Mouse (Mus musculus) liver (tissue): ENCODE results near the gene Slc30a9.
A peak's percentile ranks its signal among the peaks of the same experiment; 100 is the strongest.

Source experiments
- DNase-seq: peaks from one replicate; pipeline ENCODE4 v3.0.0-alpha.2; 2020; ENCODE audit warnings: mixed read lengths

The Slc30a9 gene

DNA sequence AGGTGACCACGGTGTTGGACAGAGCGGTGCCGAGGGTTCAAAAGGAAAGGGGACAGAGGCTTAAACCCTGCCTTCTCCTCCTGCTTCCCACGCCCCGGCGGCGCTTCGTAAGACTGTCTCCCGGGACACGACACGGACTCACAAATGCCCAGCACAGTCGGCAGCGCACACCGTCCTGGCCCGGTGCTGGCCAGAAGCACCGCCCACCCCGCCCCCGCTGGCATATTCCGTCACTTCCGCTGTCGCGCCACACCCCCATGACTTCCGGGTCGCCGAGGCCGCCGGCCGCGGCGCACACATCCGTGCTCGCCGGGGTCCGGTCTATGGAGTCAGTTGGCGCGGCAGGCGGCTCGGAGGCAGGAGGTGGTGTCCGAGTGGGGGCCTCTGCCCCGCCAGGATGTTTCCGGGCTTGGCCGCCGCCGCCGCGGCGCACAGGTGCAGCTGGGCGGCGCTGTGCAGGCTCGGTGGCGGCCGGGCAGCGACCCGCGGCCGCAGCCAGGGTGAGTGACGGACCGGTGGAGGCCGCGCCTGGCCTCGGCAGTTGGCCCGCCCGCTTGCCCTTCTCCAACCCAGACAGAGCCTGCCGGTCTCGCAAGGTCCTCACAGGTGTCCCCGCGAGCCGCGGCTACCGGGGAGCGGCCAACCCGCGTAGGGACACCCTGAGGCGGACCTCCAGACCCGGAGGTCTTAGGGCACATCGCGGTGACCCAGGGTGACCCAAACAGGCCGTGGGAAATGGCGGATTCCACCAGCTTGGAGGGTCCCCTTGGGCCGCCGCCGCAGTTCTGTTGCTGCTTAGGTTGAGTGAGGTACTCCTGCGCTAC is at the start of gene Slc30a9:
TSS of gene Slc30a9 (plus strand) at position 258 of the 824 bp plus-strand sequence.
- DNase-seq = peak; percentile 96

DNA sequence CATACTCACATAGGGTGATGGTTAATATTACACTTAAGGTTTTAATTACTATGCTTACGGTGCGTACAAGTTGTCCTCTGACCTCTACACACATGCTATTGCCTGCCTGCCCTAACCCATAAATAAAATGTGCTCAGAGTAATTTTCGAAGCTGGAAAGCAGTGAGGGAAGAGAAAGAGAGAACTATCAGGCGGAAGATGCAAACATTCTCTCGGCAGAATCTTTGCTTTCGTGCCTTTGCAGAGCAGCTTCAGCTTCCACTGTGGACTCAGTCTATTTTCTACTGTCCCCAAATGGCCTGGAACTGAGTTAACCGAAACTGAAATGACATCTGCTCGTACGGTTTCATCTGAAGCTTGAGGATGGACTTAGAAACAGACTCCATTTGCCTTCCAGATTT is 48.3 kb upstream of the Slc30a9 start:
- DNase-seq = no peak

DNA sequence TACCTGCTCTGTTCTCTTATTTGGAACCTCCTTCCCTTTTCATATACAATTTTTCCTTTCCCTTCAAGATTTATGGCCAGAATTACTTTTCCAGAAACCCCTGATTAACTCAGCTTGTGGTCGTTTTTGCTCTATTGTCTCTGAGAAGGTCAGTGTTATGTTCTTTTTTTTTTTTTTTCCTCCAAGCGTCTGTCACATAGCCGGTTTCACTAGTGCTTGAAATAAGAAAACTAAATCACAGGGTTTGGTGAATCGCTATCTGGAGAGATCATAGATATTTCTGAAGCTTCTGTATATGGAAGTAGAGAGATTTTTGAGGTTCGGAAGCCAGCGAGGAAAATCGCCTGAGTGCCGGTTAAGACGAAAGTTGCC is 46.6 kb upstream of the Slc30a9 start:
- DNase-seq = no peak

DNA sequence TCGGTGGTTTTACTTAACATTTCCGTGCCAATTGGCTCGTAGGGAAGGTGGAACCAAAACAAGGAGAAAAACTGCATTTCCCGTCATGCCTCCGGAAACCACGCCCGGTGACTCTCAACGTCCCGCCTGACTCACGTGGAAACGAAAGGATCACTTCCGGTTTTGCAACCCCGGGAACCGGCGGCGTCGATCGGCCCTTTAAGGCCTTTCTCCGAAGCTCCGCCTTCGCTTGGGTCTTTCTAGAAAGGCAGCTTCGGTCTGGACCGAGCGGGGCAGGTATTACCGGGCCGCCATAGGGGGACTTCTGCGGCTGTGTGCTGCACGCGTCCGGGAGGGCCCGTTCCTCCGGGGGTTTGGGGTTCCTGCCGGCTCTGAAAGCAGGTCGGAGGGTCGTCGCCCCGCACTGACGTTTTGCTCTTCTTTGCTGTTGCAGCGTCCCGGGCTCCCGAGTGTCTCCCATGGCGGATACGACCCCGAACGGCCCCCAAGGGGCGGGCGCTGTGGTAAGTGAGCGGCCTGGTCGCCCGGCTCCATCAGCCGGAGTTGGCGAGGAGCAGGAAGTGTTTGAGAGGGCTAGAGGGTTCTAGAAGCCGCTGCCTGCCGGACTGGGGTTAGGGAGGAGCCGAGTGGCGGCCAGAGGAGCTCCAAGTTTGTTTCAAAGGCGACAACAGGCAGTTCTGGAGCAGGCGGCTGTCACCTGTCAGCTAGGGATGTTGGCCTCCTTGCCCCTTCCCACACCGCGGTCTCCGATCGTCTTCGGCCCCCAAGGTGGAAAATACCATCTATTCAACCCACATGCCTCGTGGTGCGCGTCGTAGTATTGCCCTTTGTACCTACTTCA is 46.0 kb upstream of the Slc30a9 start, which contains the start of gene Tmem33:
TSS of gene Tmem33 (plus strand) at position 35 of the 841 bp plus-strand sequence.
- peak; percentile 95 for DNase-seq

DNA sequence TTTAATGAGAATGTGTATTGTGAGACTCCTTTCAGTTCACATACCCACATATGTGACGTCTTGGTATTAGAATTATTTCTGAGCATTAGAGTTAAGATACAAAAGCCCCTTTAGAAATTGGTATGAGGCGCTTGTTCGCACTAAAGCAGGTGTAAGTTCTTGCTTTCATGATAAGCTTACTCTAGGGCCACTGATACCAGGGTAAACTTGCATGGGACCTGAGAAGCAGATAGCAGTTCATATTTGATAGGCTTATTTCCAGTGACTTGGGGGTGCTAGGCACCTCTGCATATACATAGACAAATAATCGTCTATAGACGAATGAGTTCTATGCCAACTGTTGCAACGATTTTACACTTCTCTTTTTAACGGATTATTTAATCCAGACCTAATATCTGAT is 43.8 kb upstream of the Slc30a9 start:
- peak; percentile 38 for DNase-seq

DNA sequence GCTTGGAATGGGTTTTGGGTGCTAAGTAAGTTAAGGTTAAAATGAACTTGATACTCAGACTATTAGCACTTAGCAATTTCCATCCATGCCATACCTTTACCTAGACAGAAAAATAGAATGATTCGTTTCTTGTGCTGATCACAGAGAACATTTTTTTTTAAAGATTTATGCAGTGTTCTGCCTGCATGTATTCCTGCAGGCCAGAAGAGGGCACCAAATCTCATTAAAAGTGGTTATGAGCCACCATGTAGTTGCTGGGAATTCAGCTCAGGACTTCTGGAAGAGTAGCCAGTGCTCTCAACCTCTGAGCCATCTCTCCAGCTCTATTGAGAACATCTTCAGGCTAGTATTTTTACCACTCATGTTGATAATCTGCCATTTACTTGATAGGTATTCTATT is 40.6 kb upstream of the Slc30a9 start:
- DNase-seq = no peak

DNA sequence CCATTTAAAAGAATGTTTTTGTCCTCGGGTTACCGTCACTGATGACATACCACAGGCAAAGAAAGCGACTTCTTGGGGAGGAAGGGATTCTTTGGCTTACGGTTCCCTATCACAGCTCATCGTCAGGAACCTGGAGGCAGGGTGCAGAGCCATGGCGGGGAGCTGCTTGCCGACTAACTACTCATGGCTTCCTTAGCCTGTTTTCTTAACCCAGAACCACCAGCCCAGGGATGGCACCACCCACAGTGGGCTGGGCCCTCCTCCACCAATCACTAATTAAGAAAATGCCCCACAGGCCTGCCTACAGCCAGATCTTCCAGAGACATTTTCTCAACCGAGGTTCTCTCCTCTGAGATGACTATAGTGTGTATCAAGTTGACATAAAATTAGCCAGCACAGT is 37.4 kb upstream of the Slc30a9 start:
- DNase-seq = no peak

DNA sequence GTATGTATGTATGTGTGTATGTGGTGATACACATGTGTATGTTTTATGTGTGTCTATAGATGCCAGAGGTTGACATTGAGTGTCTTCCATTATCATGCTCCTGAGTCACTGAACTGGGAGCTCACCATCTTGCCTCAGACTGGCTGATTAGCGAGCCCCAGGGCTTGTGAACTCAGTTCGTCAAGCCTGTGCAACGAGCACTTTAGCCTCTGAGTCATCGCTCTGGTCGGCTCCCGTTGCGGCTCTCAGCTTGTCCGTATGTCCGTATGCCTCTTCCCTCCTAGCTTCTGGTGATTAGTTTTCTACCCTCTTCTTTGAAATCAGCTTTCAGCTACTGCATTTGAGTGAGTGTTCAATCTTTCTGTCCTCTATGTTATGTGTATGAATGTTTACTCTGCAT is 27.3 kb upstream of the Slc30a9 start:
- peak; percentile 56 for DNase-seq

DNA sequence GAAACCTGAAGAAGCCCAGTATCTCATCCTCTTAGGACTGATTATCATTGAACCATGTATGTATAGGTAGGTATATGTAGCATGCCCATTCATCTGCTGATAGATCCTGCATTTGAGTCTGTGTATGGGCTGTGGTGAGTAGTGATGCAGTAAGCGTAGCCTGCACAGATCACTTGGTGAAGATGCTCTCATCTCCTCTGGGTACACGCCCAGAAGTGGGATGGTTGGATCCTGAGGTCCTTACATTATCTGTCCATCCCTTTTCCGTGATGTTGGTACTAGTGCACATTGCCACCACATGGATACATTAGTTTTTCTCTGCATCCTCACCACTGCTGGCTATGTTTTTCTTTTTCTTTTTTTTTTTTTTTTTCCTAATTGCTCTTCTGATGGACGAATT is 26.9 kb upstream of the Slc30a9 start:
- DNase-seq = peak; percentile 71

DNA sequence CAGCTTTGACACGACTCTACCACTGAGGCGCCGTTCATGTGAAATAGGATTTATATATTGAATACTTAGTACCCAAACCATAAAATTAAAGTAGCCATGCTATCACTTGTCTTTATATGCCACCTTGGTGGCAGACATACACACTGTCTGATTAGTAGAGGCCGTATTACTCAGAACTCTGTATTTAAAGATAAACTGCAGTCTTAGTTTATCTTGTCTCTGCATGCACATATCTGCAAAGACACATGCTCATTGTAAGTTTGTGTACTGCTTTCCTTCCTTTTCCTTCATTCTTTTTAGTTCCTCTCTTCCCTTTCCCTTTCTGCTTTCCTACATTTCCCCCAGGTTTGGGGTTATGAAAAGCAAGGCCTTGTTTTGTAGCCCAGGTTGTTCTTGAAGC is 26.4 kb upstream of the Slc30a9 start:
- DNase-seq = no peak

DNA sequence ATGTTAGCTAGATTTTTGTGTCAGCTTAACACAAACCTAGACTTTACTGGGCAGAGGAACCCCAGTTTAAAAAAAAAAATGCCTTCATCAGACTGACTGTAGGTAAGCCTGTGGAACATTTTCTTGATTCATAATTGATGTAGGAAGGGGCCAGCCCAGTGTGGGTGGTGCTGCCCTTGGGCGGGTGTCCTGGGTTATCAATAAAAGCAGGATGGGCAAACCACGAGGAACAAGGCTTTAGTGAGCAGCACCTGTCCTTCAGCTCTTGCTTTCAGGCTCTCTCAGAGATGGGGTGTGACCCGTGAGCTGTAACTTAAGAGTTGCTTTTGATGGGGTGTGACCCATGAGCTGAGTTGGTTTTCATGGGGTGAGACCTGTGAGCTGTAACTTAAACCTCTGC is 11.7 kb upstream of the Slc30a9 start:
- peak; percentile 66 for DNase-seq

DNA sequence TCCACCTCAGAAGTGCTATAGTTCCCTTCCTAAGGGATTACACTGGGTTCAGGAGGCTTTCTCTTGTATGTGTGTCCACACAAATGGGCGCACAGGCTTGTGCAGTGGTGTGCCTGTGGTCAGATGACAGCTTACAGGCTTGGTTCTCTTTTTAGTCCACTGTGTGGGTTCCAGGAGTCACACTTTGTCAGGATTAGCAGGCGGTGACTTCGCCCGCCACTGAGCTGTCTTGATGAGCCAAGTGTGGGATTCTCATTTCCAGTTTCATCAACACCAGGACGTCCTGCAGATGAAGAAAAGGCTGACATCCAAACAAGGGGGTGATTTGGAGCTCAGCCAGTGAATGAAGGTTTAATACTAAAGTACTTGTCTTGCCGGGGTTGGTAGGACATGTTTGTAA is 11.1 kb upstream of the Slc30a9 start:
- no peak for DNase-seq

DNA sequence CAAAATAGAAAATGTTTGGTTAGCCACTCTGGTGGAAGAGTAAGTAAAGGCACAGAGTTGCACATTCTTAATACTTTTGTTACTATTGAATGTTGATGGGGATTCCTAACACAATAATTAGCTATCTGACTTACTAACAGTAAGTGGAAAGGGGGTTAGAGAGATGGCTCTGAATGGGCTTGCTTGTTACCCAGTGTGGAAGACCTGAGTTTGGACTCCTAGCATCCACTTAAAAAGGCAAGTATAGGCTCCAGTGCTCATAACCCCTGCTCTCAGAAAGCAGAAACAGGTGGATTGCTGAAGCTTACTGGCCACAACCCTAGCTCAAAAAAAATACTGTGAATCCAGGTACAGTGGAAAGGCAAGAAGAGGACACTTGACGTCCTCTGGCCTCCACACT is 10.6 kb upstream of the Slc30a9 start:
- no peak for DNase-seq

DNA sequence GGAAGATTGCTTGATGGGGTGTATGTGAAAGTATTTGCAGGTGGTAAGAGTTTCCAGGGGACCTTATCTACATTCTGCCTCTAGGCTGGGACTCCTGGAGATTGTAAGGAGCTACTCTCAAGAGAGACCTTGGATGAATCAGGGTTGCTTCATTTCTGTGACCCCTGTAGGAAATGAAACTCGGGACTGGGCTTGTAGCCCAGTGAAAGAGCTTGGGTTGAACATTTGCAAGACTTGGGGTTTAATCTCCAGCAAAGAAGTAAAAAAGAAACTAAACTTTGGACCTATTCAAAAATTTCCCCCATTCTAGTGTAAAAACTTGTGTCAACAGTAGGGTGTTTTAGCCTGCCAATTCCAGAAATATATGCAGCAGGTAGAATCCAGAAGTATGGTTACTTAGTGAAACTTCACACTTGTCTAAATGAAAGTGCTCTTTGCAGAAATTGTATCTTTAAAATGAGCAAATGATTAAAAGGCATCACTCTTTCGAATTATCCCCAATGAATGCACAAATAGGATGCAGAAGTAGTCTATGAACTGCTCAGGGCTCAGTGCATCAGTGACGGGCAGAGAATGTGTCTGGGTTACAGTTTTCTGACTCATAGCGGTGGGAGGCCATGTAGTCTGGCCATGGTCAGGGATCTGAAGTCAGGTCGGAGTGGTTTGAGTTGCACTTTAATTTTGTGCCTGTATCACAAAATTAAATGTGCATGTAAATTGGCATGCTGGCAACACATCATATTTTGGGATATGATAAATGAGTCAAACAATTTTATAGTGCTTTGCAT is 9.5 kb upstream of the Slc30a9 start:
- DNase-seq = no peak

DNA sequence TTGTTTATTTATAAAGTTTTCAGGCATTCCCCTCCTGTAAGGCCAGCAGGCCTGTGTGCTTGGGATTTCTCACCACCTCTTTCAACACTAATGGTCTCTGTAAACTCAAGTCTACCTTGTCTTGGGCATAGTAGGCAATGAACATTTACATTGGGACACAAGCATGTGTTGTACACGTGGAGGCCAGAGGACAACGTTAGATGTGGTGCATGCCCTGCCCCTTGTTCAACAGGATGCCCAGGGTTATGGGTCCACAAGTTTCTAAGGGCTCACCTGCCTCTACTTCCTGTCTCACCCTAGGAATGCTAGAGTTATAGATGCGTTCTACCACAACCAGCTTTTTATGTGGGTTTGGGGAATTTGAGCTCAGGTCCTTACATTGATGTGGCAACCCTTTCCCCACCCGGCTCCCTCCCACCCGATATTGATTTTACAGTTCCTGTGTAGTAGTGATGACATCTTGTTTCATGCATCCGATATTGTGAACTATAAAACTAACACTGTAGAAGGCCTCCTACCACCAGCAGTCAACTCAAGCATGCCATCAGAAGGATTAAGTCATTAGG is 6.8 kb upstream of the Slc30a9 start:
- no peak for DNase-seq

DNA sequence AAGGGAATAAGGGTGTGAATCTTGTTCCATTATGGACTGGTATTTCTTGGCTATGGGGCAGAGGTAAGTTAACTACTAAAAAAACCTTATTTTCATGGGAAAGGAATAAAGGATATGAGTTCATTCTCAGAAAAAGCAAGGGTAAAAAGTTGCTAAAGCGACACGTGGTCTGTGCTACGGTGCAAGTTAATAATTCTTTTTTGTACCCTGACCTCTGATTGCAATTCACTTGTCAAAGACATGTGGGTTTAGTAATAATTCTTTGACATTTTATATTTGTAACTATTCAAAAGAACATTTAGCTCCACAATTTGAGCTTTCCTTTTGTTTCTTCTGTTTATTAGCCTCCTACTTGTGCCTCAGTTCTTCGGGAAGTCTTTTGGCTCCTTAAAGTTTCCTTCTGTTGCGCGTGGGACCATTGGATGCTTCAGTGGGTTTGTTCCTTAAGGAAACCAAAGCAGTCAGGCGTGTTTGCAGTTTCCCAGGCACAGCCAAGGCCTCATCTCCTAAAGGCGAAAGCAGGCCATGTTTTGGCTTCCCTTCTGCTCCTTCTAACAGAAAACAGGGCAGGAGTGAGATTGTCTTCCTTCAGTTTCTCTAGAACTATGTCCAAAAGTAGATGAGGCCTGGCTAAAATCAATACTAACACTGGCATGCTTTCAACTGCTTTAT is 5.7 kb upstream of the Slc30a9 start:
- DNase-seq = no peak

DNA sequence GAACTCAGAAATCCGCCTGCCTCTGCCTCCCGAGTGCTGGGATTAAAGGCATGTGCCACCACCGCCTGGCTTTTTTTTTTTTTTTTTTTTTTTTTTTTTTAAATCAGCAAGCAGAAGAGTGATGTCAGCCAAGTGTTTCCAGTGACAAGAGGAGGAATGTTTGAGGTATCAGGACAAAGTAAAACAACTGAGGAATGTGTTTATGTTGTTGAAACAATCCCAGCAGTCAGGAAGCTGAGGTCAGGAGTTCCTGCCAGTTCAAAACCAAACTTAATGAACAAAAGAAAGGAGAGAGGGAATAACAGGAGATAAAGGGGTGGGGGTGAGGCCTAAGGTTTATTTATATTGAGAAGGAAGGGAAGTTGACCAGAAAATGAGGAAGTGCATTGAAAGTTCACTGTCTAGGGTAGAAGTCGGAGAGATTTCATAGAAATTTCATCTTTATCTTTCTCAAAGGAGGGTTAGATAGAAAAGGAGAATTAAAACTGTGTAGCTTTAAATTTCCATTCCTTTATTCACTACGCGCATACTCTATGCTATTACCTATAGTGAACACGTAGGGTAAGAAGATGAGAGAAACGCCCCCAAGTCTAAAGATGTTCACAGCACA is 4.9 kb upstream of the Slc30a9 start:
- DNase-seq = no peak

DNA sequence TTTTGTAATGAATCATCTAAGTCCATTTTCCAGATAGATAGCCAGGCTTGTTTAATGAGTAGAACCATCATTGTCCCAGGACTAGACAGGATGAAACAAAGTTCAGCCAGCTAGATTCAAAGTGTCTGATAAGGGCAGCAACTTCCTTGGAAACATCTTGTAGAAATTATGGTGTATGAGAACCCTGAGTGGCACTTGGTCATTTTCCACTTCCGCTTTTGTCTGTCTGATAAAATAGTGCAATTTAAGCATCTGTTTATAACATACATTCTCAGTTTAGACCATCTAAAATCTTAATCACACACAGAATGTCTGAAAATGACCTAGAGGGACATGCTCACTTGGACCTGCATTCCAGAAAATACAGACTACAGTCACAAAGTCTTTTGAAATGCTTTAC is 2.9 kb upstream of the Slc30a9 start:
- DNase-seq = no peak

DNA sequence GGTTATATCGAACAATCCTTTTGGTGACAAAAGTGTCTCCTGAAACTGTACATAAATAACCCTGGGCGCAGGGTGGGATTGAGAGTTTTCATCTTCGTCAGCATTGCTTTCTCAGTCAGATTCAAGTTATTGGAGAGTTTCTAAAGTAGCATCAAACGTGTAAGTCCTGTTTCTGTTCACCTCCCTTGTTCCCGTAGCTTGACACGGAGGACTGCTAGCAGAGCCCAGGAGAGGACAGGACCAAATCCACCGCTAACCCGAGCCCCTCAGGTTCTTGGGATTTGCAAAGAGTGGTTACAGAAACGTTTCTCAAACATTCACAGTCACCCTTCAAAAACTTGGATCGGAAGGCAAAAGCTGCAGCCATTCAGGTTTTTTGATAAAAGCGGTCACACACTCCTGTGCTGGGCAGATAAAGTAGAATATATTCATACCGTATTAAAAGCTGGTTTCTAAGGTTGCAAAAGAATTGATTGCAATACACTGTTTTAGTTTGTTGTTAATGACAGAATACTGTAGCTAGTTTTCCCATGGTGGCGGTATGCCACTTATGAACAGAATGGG is 986 bp downstream of the Slc30a9 start:
- DNase-seq = peak; percentile 53

DNA sequence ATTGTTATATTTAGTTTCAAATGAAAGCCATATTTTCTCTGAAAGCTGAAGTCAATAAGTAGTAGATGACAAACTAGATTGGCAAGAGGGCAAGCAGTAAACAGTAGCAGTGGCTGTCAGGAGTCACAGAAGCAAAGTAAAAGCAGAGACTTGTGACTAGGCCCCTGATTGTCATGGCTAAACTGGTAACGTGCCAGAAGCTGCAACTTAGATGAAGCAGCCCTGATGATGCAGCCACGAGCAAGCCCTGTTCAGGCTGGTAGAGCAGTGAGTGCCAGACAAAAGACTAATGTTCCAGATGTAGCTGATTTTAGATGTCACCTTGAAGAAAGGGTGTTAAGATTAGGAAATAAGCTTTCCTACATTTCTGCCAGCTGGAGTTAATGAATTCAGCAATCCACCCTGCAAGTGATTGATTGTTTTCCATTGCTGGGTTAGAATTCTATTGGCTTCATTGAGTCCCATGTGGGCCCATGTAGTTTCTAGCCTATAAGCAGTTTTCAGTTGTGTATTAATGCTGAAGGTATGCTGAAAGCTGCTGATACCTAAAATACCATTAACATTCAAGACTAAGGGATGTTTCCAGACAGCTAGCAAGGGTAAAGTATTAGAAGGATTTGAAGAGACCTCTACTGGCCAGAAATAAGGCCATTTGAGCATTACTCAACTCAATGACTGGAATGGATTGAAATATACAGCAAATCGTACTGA is 5.2 kb downstream of the Slc30a9 start:
- DNase-seq = no peak

DNA sequence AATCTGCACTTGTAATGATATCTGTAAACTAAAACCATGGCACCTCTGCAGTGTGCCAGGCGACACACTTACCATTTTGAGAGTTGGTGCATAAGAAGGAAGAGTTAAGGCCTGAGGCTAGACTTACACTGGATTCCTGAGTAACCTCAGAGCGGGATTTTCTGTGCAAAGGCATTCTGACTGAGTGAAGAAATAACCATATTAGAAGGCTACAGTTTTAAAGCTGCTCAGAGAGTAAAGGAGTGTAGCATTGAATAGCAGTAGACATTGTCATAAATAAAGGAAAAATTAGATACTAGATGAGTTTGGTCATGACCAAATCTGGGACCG is 5.7 kb downstream of the Slc30a9 start:
- no peak for DNase-seq
